In the genomic region with DNA sequence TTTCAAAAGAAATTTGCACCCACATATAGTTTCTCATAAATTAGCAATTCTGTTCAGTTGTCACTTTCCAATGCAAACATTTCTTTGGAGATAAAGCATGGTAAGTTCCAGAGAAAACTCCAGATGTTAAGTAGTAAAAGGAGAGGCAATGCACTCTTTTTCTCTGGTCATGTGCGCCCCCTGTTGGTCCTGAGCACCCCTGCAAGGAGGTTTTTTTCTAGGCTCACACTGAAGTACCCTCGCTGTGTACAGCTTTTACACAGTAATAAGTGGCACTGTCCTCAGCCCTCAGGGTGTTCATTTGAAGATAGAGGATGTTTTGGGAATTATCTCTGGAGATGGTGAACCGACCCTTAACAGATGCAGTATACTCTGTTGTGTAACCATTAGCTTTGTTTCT, we compare ENCODE assay signal across 21 mouse cellular contexts.
DNase-seq lines count a peak whose midpoint lies in the region; ATAC-seq and TF ChIP-seq lines count a peak whose summit lies in the region.
"Had no signal": no experiment of that assay in that cellular context is flagged by ENCODE, and none has a peak within 500 bp of the region (broad histone marks: within the 10 kb centered on the region; RNA-seq: fewer than 3 reads in every experiment).

No protein-coding gene starts in this region.

- no peak overlapping the region for H3K4me2 ChIP-seq in midbrain, embryonic 15.5 days
- H3K4me2 ChIP-seq: forebrain, embryonic 12.5 days; lung, embryonic 14.5 days had no signal

- H3K27me3 ChIP-seq in Patski = peaks cover 4% of the 10 kb centered on the region
- no peaks in the 10 kb centered on the region for H3K27me3 ChIP-seq in midbrain, embryonic 15.5 days (replicated peaks)
- H3K27me3 ChIP-seq: forebrain, embryonic 12.5 days had no signal

- TF ChIP-seq POLR2A in lung, adult 2 months (IDR thresholded peaks at IDR 0.05; ENCODE audit: borderline replicate concordance, extremely low read depth, low read depth, low read length) = no peak

- peak; percentile 18 for TF ChIP-seq CTCF in Patski (IDR thresholded peaks at IDR 0.05)
- TF ChIP-seq CTCF in lung, adult 2 months (IDR thresholded peaks at IDR 0.05; ENCODE audit: insufficient read depth, low read length) = no peak

- WGBS in lung, adult 2 months = 23% methylated on average over 3 of the region's 3 CpGs
- WGBS in midbrain, embryonic 15.5 days = 28% methylated on average over 3 of the region's 3 CpGs

- H3K36me3 ChIP-seq in midbrain, embryonic 15.5 days (replicated peaks) = no peaks in the 10 kb centered on the region
- H3K36me3 ChIP-seq: forebrain, embryonic 12.5 days; hindbrain, embryonic 10.5 days; limb, embryonic 10.5 days had no signal

- H3K4me1 ChIP-seq in lung, adult 2 months (ENCODE audit: control insufficient read depth, insufficient read depth, low read length) = no peaks in the 10 kb centered on the region
- H3K4me1 ChIP-seq in midbrain, embryonic 15.5 days = no peaks in the 10 kb centered on the region
- H3K4me1 ChIP-seq: forebrain, embryonic 12.5 days; hindbrain, embryonic 10.5 days; limb, embryonic 10.5 days had no signal

- POLR2A ChIA-PET in Patski (lab: Charles Lee) = no interaction called here

- no peak for ATAC-seq in Patski
- peak; percentile 71 for ATAC-seq in megakaryocyte progenitor cell, adult 5-6 weeks (replicated peaks; ENCODE audit: poor library complexity)
- no peak for ATAC-seq in midbrain, embryonic 15.5 days (replicated peaks)
- ATAC-seq: hindbrain, postnatal 0 days; midbrain, embryonic 16.5 days had no signal

- peaks cover 26% of the 10 kb centered on the region for H3K9me3 ChIP-seq in midbrain, embryonic 15.5 days
- H3K9me3 ChIP-seq: limb, embryonic 10.5 days had no signal

- no peak overlapping the region for H3K4me3 ChIP-seq in lung, adult 2 months (replicated peaks; ENCODE audit: extremely low read depth, low read depth, low read length)
- H3K4me3 ChIP-seq in midbrain, embryonic 15.5 days = no peak overlapping the region
- H3K4me3 ChIP-seq: forebrain, embryonic 12.5 days; hindbrain, embryonic 10.5 days; limb, embryonic 10.5 days had no signal

- in situ Hi-C loops in Patski (cut with MboI; ENCODE audit: low pct_unique_long_range_greater_than_20kb) = no loop called here

- peak; percentile 5 for DNase-seq in kidney, adult 9 months
- DNase-seq in kidney, adult 18-20 months = no peak
- DNase-seq in Patski (ENCODE audit: low read depth, low spot score) = no peak
- peak; percentile 54 for DNase-seq in thymus, postnatal 14 days
- DNase-seq in lung, adult 2 months = no peak
- DNase-seq in urinary bladder, postnatal 36 days (ENCODE audit: low spot score in 2 of 2) = no peak
- DNase-seq: adrenal gland, postnatal 14 days; cerebellum, adult 18-20 months; cerebellum, postnatal 36 days; gastrocnemius, postnatal 36 days; layer of hippocampus, adult 9-11 months; lung, embryonic 14.5 days; right cerebral cortex, postnatal 25 days had no signal

- CTCF ChIA-PET in Patski (lab: Charles Lee) = no interaction called here

- no peak overlapping the region for H3K9ac ChIP-seq in midbrain, embryonic 15.5 days
- H3K9ac ChIP-seq: forebrain, embryonic 12.5 days; lung, embryonic 14.5 days had no signal

- no peak overlapping the region for H3K27ac ChIP-seq in midbrain, embryonic 15.5 days
- H3K27ac ChIP-seq: forebrain, embryonic 12.5 days; hindbrain, embryonic 10.5 days; hindbrain, postnatal 0 days; limb, embryonic 10.5 days; macrophage had no signal

Comparison
In these comparisons a context has a peak if more than half of its experiments do, and no peak if none do; other contexts are left out.
1. DNase-seq: peak in kidney, adult 9 months (single experiment) and thymus, postnatal 14 days (single experiment); none in kidney, adult 18-20 months (single experiment), Patski (single experiment), lung, adult 2 months (single experiment) and urinary bladder, postnatal 36 days (0 of 2).